Mouse (Mus musculus) G1E (cell line): ENCODE measurements around the gene Naa30.
A peak's percentile ranks its signal among the peaks of the same experiment; 100 is the strongest.

Source experiments
- CTCF ChIP-seq: IDR thresholded peaks from 2 replicates; pipeline ENCODE4 v1.5.1; 2012; ENCODE audit warnings: low read depth, low read length, inconsistent platforms, mixed read lengths
- GATA1 ChIP-seq: IDR thresholded peaks from 2 replicates; pipeline ENCODE4 v1.6.1; 2012; ENCODE audit warnings: borderline replicate concordance, low read length, inconsistent platforms, mixed read lengths
- TAL1 ChIP-seq: conservative IDR thresholded peaks from 2 replicates; pipeline ENCODE4 v1.6.1; 2012; ENCODE audit warnings: low read depth, low read length, inconsistent platforms, mixed read lengths

DNA sequence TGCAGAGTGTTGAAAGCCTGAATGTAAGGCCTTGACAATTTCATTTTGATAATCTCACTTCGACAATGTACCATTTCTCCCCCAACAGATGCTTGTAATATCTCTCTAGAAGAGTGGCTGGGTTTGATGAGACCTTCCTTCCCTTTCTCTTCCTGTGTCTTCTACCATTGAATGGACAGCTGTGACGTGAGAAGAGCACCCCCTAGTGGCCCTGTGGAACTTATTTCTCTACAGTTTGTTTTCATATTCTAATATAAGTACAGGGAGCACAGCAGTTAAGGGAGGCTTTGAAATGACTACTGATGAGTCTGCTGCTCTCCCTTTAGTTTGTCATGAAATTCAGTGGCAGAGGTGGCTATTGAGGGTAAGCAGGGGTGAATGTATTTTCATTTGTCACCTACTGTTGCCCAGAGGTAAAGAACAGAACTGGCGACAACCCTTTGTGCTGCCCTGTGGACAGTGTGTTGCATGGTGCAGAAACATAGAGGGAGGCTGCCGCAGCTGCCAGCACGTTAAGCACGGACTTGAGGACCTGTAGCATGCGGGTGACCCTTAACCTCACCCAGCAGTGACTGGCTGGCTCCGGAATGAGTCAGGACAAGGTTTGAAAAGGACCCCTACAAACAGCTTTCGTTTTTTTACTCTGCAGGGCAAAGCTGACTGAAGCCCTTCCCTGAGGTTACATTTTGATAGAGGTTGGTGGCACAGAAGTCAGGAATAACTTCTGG, 62.9 kb downstream of the Naa30 start:
- peak; percentile 31; the same call in 1 of the 2 replicates for TF ChIP-seq CTCF
- no peak for TF ChIP-seq GATA1
- no peak for TF ChIP-seq TAL1
